Mouse (Mus musculus) adrenal gland, postnatal 10 days (tissue): ENCODE measurements around the gene Lyst. TPM values are rescaled to one million over a fixed set of nuclear protein-coding genes. Genes with fewer than 3 reads are reported as not detected.

Experiments
- total RNA-seq, 2 experiments: library from RNA; stranded (reverse); gene quantifications; 2 replicates each; pipeline ENCODE4 v1.2.3; 2021

Lyst gene
- total RNA-seq, 2 experiments from 2014 or later: 25.5 to 30.3 TPM

Other genes starting within 250 kb of the Lyst start
- gene Gpr137b, start 196.4 kb upstream of the Lyst start, total RNA-seq: 10 to 100 TPM; 20.5 to 25.1 TPM
- 100 to 1,000 TPM; 148 to 150 TPM for gene Nid1, start 152.8 kb upstream of the Lyst start, total RNA-seq
- 10 to 100 TPM; 10.3 to 19.0 TPM for gene Gng4, start 193.7 kb downstream of the Lyst start, total RNA-seq